Mouse (Mus musculus): ENCODE results near the gene Phf20. TPM values are rescaled to one million over a fixed set of nuclear protein-coding genes. Genes with fewer than 3 reads are reported as not detected.
"Not testable (repeated sequence)": the region's sequence is repeated elsewhere in the genome, so short reads cannot be mapped to it uniquely, and the experiment has no call there.

The Phf20 gene
- polyA plus RNA-seq, 1 experiment from 2014 or later = 148 TPM

GRCm38 (mm10) chr2:156180094-156180821, 16.0 kb upstream of the Phf20 start, which contains the start of gene Rbm39:
Gene Rbm39 (minus strand): TSS chr2:156180238.
- ATAC-seq = peak; percentile 97
- Histone ChIP-seq H3K36me3 (ENCODE audit: control insufficient read depth, insufficient read depth) (peaks cover 8% of the 10 kb centered on the region; the same call in 1 of the 2 replicates), H3K9ac (replicated peaks; ENCODE audit: low read depth, low read length) (peak within 1 kb of the TSS; percentile 100), H3K4me3 (replicated peaks; ENCODE audit: low read length) (peak within 1 kb of the TSS; percentile 73), H3K27ac (ENCODE audit: low read length) (peak within 1 kb of the TSS; percentile 98), H3K4me2 (ENCODE audit: low read length) (peak within 1 kb of the TSS; percentile 82), H3K4me1 (replicated peaks; ENCODE audit: control insufficient read depth, insufficient read depth, low read length) (peaks cover 25% of the 10 kb centered on the region), H3K9me3 (ENCODE audit: control insufficient read depth, low read length) (no peaks in the 10 kb centered on the region), H3K27me3 (replicated peaks; ENCODE audit: control insufficient read depth, insufficient read depth, low read length) (no peaks in the 10 kb centered on the region)
- under 1% methylated on average over 47 of the region's 47 CpGs for WGBS

- no peaks in the 10 kb centered on the region for H3K9me3 ChIP-seq (ENCODE audit: control insufficient read depth, low read length)
- 14% methylated on average over 8 of the region's 8 CpGs for WGBS
- H3K9ac ChIP-seq (replicated peaks; ENCODE audit: low read depth, low read length) = peak overlapping the region; percentile 78
- no peaks in the 10 kb centered on the region for H3K27me3 ChIP-seq (replicated peaks; ENCODE audit: control insufficient read depth, insufficient read depth, low read length)
- peak overlapping the region; percentile 73 for H3K4me3 ChIP-seq (replicated peaks; ENCODE audit: low read length)
- H3K27ac ChIP-seq (ENCODE audit: low read length) = peak overlapping the region; percentile 98
- ATAC-seq = no peak
- peaks cover 6% of the 10 kb centered on the region; the same call in 1 of the 2 replicates for H3K36me3 ChIP-seq (ENCODE audit: control insufficient read depth, insufficient read depth)
- peak overlapping the region; percentile 81 for H3K4me2 ChIP-seq (ENCODE audit: low read length)
- H3K4me1 ChIP-seq (replicated peaks; ENCODE audit: control insufficient read depth, insufficient read depth, low read length) = peaks cover 25% of the 10 kb centered on the region
Observed at GRCm38 (mm10) chr2:156180824-156181590, 15.3 kb upstream of the Phf20 start.

- Histone ChIP-seq H3K9me3 (ENCODE audit: control insufficient read depth, low read length) (no peaks in the 10 kb centered on the region), H3K36me3 (ENCODE audit: control insufficient read depth, insufficient read depth) (peaks cover 6% of the 10 kb centered on the region; the same call in 1 of the 2 replicates), H3K4me3 (replicated peaks; ENCODE audit: low read length) (no peak overlapping the region), H3K27me3 (replicated peaks; ENCODE audit: control insufficient read depth, insufficient read depth, low read length) (no peaks in the 10 kb centered on the region), H3K4me1 (replicated peaks; ENCODE audit: control insufficient read depth, insufficient read depth, low read length) (peaks cover 25% of the 10 kb centered on the region), H3K4me2 (ENCODE audit: low read length) (peak overlapping the region; percentile 81; the same call in 1 of the 2 replicates), H3K27ac (ENCODE audit: low read length) (peak overlapping the region; percentile 98; the same call in 1 of the 2 replicates), H3K9ac (replicated peaks; ENCODE audit: low read depth, low read length) (no peak overlapping the region)
- 55% methylated on average over 2 of the region's 2 CpGs for WGBS
- ATAC-seq = no peak
Observed at GRCm38 (mm10) chr2:156181592-156181991, 14.7 kb upstream of the Phf20 start.

- ATAC-seq; H3K9me3 ChIP-seq (ENCODE audit: control insufficient read depth, low read length); H3K4me1 ChIP-seq (replicated peaks; ENCODE audit: control insufficient read depth, insufficient read depth, low read length); H3K27me3 ChIP-seq (replicated peaks; ENCODE audit: control insufficient read depth, insufficient read depth, low read length); H3K4me3 ChIP-seq (replicated peaks; ENCODE audit: low read length); H3K9ac ChIP-seq (replicated peaks; ENCODE audit: low read depth, low read length); H3K27ac ChIP-seq (ENCODE audit: low read length); H3K4me2 ChIP-seq (ENCODE audit: low read length); H3K36me3 ChIP-seq (ENCODE audit: control insufficient read depth, insufficient read depth): not testable (repeated sequence)
- WGBS = 78% methylated on average over 7 of the region's 7 CpGs
Observed at GRCm38 (mm10) chr2:156189241-156189640, 7.0 kb upstream of the Phf20 start.

GRCm38 (mm10) chr2:156190004-156190896, 6.0 kb upstream of the Phf20 start:
- Histone ChIP-seq H3K4me2 (ENCODE audit: low read length) (no peak overlapping the region), H3K9ac (replicated peaks; ENCODE audit: low read depth, low read length) (no peak overlapping the region), H3K9me3 (ENCODE audit: control insufficient read depth, low read length) (no peaks in the 10 kb centered on the region), H3K27ac (ENCODE audit: low read length) (no peak overlapping the region), H3K27me3 (replicated peaks; ENCODE audit: control insufficient read depth, insufficient read depth, low read length) (no peaks in the 10 kb centered on the region), H3K36me3 (ENCODE audit: control insufficient read depth, insufficient read depth) (no peaks in the 10 kb centered on the region), H3K4me3 (replicated peaks; ENCODE audit: low read length) (no peak overlapping the region), H3K4me1 (replicated peaks; ENCODE audit: control insufficient read depth, insufficient read depth, low read length) (no peaks in the 10 kb centered on the region)
- no peak for ATAC-seq
- WGBS = 84% methylated on average over 14 of the region's 14 CpGs

- H3K4me3 ChIP-seq (replicated peaks; ENCODE audit: low read length) = no peak overlapping the region
- no peaks in the 10 kb centered on the region for H3K9me3 ChIP-seq (ENCODE audit: control insufficient read depth, low read length)
- no peaks in the 10 kb centered on the region for H3K27me3 ChIP-seq (replicated peaks; ENCODE audit: control insufficient read depth, insufficient read depth, low read length)
- H3K27ac ChIP-seq (ENCODE audit: low read length) = no peak overlapping the region
- H3K4me1 ChIP-seq (replicated peaks; ENCODE audit: control insufficient read depth, insufficient read depth, low read length) = peaks cover 6% of the 10 kb centered on the region
- 95% methylated on average over 2 of the region's 2 CpGs for WGBS
- no peaks in the 10 kb centered on the region for H3K36me3 ChIP-seq (ENCODE audit: control insufficient read depth, insufficient read depth)
- H3K4me2 ChIP-seq (ENCODE audit: low read length) = no peak overlapping the region
- H3K9ac ChIP-seq (replicated peaks; ENCODE audit: low read depth, low read length) = no peak overlapping the region
- no peak for ATAC-seq
Observed at GRCm38 (mm10) chr2:156191540-156191939, 4.7 kb upstream of the Phf20 start.

- H3K4me1 ChIP-seq (replicated peaks; ENCODE audit: control insufficient read depth, insufficient read depth, low read length) = peaks cover 6% of the 10 kb centered on the region
- WGBS = 66% methylated on average over 2 of the region's 2 CpGs
- no peaks in the 10 kb centered on the region for H3K36me3 ChIP-seq (ENCODE audit: control insufficient read depth, insufficient read depth)
- no peak overlapping the region for H3K9ac ChIP-seq (replicated peaks; ENCODE audit: low read depth, low read length)
- ATAC-seq = no peak
- H3K27me3 ChIP-seq (replicated peaks; ENCODE audit: control insufficient read depth, insufficient read depth, low read length) = no peaks in the 10 kb centered on the region
- no peak overlapping the region for H3K4me3 ChIP-seq (replicated peaks; ENCODE audit: low read length)
- H3K27ac ChIP-seq (ENCODE audit: low read length) = no peak overlapping the region
- no peaks in the 10 kb centered on the region for H3K9me3 ChIP-seq (ENCODE audit: control insufficient read depth, low read length)
- H3K4me2 ChIP-seq (ENCODE audit: low read length) = no peak overlapping the region
Observed at GRCm38 (mm10) chr2:156192068-156192467, 4.2 kb upstream of the Phf20 start.

- Histone ChIP-seq H3K4me3 (replicated peaks; ENCODE audit: low read length) (no peak overlapping the region), H3K27ac (ENCODE audit: low read length) (no peak overlapping the region), H3K4me2 (ENCODE audit: low read length) (no peak overlapping the region), H3K27me3 (replicated peaks; ENCODE audit: control insufficient read depth, insufficient read depth, low read length) (no peaks in the 10 kb centered on the region), H3K4me1 (replicated peaks; ENCODE audit: control insufficient read depth, insufficient read depth, low read length) (peaks cover 15% of the 10 kb centered on the region), H3K9me3 (ENCODE audit: control insufficient read depth, low read length) (no peaks in the 10 kb centered on the region), H3K36me3 (ENCODE audit: control insufficient read depth, insufficient read depth) (no peaks in the 10 kb centered on the region), H3K9ac (replicated peaks; ENCODE audit: low read depth, low read length) (no peak overlapping the region)
- 78% methylated on average over 3 of the region's 3 CpGs for WGBS
- ATAC-seq = no peak
Observed at GRCm38 (mm10) chr2:156193066-156193862, 3.0 kb upstream of the Phf20 start.
